Mouse (Mus musculus) liver, embryonic 15.5 days (tissue): ENCODE measurements around the gene Gm826. TPM values are rescaled to one million over a fixed set of nuclear protein-coding genes. Genes with fewer than 3 reads are reported as not detected.

Source experiments
- ATAC-seq: fragments of 200-750 bp; cut with Nextera tagmentation; 2 replicates; pipeline ENCODE4 v1.8.0; 2017; ENCODE audit warnings: moderate number of reproducible peaks, mild to moderate bottlenecking, moderate library complexity; ENCODE audit not compliant: insufficient read depth
- H3K27ac ChIP-seq: fragments of 300-500 bp; sonication (generic); replicated peaks from 2 replicates; pipeline ENCODE4 v1.5.1; 2015; ENCODE audit warnings: mild to moderate bottlenecking, inconsistent platforms
- H3K27me3 ChIP-seq: fragments of 300-500 bp; sonication (generic); 2 replicates; pipeline ENCODE4 v1.6.1; 2015; ENCODE audit warnings: mild to moderate bottlenecking, inconsistent platforms
- H3K36me3 ChIP-seq: fragments of 300-500 bp; sonication (generic); replicated peaks from 2 replicates; pipeline ENCODE4 v1.6.1; 2015; ENCODE audit warnings: moderate library complexity, mild to moderate bottlenecking, inconsistent platforms
- H3K4me1 ChIP-seq: fragments of 300-500 bp; sonication (generic); replicated peaks from 2 replicates; pipeline ENCODE4 v1.6.1; 2015; ENCODE audit warnings: inconsistent platforms
- H3K4me2 ChIP-seq: fragments of 300-500 bp; sonication (generic); 2 replicates; pipeline ENCODE4 v1.6.1; 2015; ENCODE audit warnings: moderate library complexity, mild to moderate bottlenecking, inconsistent platforms
- H3K4me3 ChIP-seq: fragments of 300-500 bp; sonication (generic); replicated peaks from 2 replicates; pipeline ENCODE4 v1.5.1; 2015; ENCODE audit warnings: mild to moderate bottlenecking, inconsistent platforms
- H3K9ac ChIP-seq: fragments of 300-500 bp; sonication (generic); 2 replicates; pipeline ENCODE4 v1.6.1; 2015; ENCODE audit warnings: moderate library complexity, mild to moderate bottlenecking, inconsistent platforms
- H3K9me3 ChIP-seq: fragments of 300-500 bp; sonication (generic); replicated peaks from 2 replicates; pipeline ENCODE4 v1.6.1; 2016; ENCODE audit warnings: inconsistent platforms
- WGBS: fragments of 180-500 bp; shearing (Covaris S2); methylation state at CpG from one replicate; pipeline ENCODE4 v1.1.7; 2015; ENCODE audit warnings: mixed read lengths; ENCODE audit not compliant: insufficient replicate concordance; 5-methylcytosine and 5-hydroxymethylcytosine counted together
- polyA plus RNA-seq: library from polyadenylated mRNA; unstranded; fragments of >200 nt; fragmentation: Nextera tagmentation; extraction: Ambion mirVana; gene quantifications from 2 replicates; pipeline ENCODE4 v1.2.1, GENCODE M21; 2015

Gm826 gene
- polyA plus RNA-seq, 1 experiment from 2014 or later: 5.4 TPM

DNA sequence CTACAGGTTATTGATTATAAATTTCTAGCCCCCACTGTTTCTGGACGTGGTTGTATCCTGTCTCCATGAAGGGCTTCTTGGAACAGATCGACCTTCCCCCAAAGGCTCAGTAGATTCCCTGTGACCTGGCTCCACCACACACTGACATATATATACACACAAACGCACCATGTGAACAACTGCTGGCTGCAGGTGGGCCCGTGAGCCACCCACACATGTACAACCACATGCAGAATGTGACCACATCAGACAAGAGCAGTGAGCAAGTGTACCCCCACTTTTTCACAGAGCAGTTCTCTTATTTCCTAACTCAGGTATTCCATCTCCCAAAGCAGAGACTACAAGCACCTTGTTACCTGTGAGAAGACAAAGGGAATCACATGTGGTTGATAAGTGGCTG, 6.2 kb downstream of the Gm826 start:
- no peaks in the 10 kb centered on the region for H3K36me3 ChIP-seq
- H3K27me3 ChIP-seq: no peaks in the 10 kb centered on the region
- 47% methylated on average over 4 of the region's 4 CpGs for WGBS
- no peak overlapping the region for H3K4me3 ChIP-seq
- no peak overlapping the region for H3K4me2 ChIP-seq
- H3K27ac ChIP-seq: no peak overlapping the region
- ATAC-seq: no peak
- no peaks in the 10 kb centered on the region for H3K9me3 ChIP-seq
- H3K4me1 ChIP-seq: peaks cover 15% of the 10 kb centered on the region
- H3K9ac ChIP-seq: no peak overlapping the region

DNA sequence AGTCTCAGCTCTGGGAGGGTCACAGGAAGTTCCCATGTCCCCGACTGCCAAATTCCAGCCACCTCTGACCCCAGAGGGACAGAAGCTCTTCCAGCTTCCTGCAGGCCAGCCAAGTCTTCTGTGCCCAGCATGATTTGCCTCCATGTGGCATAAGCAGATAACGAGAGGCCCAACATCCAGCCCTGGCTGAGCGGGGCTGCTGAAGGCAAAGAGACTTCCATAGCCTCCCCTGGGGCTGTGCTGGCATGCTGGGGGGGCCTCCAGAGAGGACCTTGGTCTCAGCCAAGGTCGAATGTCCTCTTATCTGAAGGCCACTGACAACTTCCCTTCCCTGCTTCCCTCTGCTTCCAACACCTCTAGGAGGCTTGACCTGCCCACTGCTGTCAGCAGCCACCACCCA, 6.8 kb downstream of the Gm826 start:
- H3K27me3 ChIP-seq: no peaks in the 10 kb centered on the region
- no peaks in the 10 kb centered on the region for H3K36me3 ChIP-seq
- no peak overlapping the region; the same call in 1 of the 2 replicates for H3K27ac ChIP-seq
- no peak overlapping the region for H3K9ac ChIP-seq
- peak overlapping the region; percentile 26 for H3K4me3 ChIP-seq
- 4% methylated on average over 4 of the region's 4 CpGs for WGBS
- H3K4me1 ChIP-seq: peaks cover 15% of the 10 kb centered on the region
- peak; percentile 57 for ATAC-seq
- peak overlapping the region; percentile 46 for H3K4me2 ChIP-seq
- H3K9me3 ChIP-seq: no peaks in the 10 kb centered on the region

DNA sequence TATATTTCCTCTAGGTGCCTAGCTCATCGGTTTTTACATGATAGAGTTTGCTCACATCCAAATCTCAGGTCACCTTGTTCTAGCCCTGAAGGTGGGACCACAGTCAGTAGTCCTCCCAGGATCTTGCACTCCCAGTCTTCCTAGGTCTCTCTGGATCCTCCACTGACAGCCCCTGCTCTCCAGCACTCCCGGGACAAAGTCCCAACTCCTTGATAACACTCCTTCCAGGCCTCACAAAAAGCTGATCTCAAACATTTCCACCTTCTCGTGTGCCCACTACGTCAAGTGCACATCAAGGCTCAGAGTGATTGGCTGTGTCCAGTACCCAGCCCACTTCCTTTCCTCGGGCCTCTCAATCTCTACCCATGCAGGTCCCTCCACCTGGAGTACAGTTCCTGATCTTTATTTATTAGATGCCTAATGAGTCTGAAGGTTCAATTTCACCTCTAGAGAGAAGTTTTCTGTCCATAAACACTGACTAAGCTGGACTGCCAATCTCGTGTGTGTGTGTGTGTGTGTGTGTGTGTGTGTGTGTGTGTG, 8.8 kb downstream of the Gm826 start:
- no peaks in the 10 kb centered on the region for H3K9me3 ChIP-seq
- no peak overlapping the region for H3K27ac ChIP-seq
- H3K4me2 ChIP-seq: no peak overlapping the region
- peaks cover 15% of the 10 kb centered on the region for H3K4me1 ChIP-seq
- ATAC-seq: no peak
- no peaks in the 10 kb centered on the region for H3K27me3 ChIP-seq
- no peak overlapping the region for H3K4me3 ChIP-seq
- no peak overlapping the region for H3K9ac ChIP-seq
- WGBS: 46% methylated on average over 6 of the region's 6 CpGs
- no peaks in the 10 kb centered on the region for H3K36me3 ChIP-seq

DNA sequence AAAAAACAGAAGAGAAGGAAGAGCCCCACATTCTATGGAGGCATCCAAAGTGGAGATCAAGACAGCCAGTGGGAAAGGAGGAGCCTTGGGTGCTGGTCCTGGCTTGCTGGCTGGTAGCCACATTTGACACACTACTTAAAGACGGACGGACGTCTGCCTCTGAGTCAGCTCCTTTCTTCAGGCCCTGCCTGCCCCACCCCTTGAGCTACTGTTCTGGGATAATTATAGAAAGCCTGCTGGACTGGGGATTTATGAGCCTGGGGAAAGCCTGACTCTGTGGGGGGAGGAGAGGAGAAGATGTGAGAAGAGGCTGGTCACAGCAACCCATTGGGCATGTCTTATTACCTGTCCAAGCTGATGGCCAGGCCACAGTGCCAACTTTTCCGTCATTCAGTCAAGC, 12.1 kb downstream of the Gm826 start:
- no peak overlapping the region for H3K9ac ChIP-seq
- no peaks in the 10 kb centered on the region for H3K36me3 ChIP-seq
- no peak overlapping the region for H3K27ac ChIP-seq
- no peaks in the 10 kb centered on the region for H3K9me3 ChIP-seq
- H3K4me2 ChIP-seq: no peak overlapping the region
- no peak overlapping the region for H3K4me3 ChIP-seq
- 52% methylated on average over 4 of the region's 4 CpGs for WGBS
- no peak for ATAC-seq
- H3K27me3 ChIP-seq: no peaks in the 10 kb centered on the region
- H3K4me1 ChIP-seq: no peaks in the 10 kb centered on the region

DNA sequence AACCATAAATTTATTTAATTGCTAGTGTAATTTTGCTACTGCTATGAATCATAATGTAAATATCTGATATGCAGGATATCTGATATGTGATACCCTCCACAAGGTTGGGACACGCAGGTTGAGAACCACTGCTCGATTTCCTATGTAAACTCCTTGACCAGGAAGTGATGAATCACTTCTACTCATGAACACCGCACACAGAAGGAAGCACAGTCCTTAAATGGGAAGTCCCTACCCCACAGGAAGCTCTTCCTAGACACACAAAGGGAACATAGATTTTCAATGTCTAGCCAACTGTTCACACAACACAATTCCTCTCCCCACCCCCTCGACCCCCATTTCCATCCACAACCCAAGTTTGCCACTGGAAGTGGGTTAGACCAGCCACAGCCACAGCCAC, 15.7 kb downstream of the Gm826 start:
- Histone ChIP-seq H3K4me3 (no peak overlapping the region), H3K9ac (no peak overlapping the region), H3K27ac (no peak overlapping the region), H3K9me3 (no peaks in the 10 kb centered on the region), H3K4me2 (no peak overlapping the region), H3K36me3 (no peaks in the 10 kb centered on the region), H3K27me3 (no peaks in the 10 kb centered on the region), H3K4me1 (no peaks in the 10 kb centered on the region)
- ATAC-seq: no peak
- 16% methylated on average over 4 of the region's 4 CpGs for WGBS

DNA sequence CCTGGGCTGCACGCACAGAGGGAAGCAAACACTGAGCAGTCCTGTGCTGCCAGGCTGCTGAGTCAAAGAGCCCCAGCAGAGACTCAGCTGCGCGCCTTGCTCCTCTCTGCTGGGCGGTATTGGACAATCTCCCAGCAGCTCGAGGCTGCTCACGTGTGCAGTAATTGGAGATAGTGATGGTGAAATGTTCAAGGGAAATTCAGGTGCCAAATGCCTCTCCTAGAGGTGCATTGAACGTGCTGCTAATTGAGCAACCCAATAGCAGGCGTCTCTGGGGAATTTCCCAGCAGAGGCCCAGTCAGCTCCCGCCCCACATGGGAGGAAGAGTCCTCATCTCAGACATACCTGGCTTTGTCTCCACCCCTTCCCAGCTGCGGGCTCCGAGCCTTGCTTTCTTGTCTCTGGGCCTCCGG, 20.4 kb downstream of the Gm826 start:
- no peak for ATAC-seq
- Histone ChIP-seq H3K9ac (no peak overlapping the region), H3K4me2 (no peak overlapping the region), H3K27me3 (no peaks in the 10 kb centered on the region), H3K4me3 (no peak overlapping the region), H3K36me3 (no peaks in the 10 kb centered on the region), H3K9me3 (no peaks in the 10 kb centered on the region), H3K4me1 (no peaks in the 10 kb centered on the region), H3K27ac (no peak overlapping the region)
- 42% methylated on average over 12 of the region's 12 CpGs for WGBS

DNA sequence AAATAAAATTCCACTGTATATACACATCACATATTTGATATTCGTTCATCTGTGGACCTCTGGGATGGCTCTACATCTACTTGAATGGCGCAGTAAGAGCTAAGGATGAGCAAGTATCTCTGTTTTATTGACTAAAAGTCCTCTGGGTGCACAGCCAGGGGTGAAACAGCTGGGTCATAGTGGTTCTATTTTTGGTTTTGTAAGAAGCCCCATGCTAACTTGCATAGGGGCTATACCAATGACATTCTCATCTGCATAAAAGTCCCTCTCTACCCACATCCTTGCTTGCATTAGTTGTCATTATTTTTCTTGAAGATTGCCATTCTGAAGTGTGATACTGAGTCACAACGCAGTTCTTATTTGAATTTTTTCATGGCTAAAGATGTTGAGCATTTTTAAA, 28.9 kb downstream of the Gm826 start:
- WGBS: 59% methylated on average over 3 of the region's 3 CpGs

DNA sequence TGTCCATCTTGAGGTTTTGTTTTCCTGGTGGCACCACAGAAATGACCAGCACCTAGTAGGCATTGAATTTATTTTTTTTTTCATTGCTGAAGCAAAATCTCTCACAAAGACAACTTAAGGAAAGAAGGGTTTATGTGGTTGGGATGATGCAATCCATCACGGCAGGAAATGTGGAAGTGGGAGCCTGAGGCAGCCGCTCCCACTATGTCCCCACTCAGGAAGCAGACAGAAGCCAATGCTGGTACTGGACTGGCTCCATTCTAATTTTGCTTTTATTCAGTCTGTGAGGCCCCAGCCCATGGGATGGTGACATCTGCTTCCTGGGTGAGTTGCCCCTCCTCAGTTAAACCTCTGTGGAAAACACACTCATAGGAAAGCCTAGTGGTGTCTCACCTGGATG, 30.0 kb downstream of the Gm826 start:
- H3K4me3 ChIP-seq: no peak overlapping the region
- no peaks in the 10 kb centered on the region for H3K36me3 ChIP-seq
- H3K9me3 ChIP-seq: no peaks in the 10 kb centered on the region
- no peak for ATAC-seq
- no peaks in the 10 kb centered on the region for H3K4me1 ChIP-seq
- H3K27ac ChIP-seq: no peak overlapping the region
- 20% methylated on average over 2 of the region's 2 CpGs for WGBS
- no peak overlapping the region for H3K9ac ChIP-seq
- no peaks in the 10 kb centered on the region for H3K27me3 ChIP-seq
- no peak overlapping the region for H3K4me2 ChIP-seq

More for the DNA sequence above, 28.9 kb downstream of the Gm826 start:
- Histone ChIP-seq H3K4me2 (no peak overlapping the region), H3K9me3 (no peaks in the 10 kb centered on the region), H3K4me1 (no peaks in the 10 kb centered on the region), H3K4me3 (no peak overlapping the region), H3K27me3 (no peaks in the 10 kb centered on the region), H3K36me3 (no peaks in the 10 kb centered on the region), H3K27ac (no peak overlapping the region), H3K9ac (no peak overlapping the region)
- no peak for ATAC-seq

DNA sequence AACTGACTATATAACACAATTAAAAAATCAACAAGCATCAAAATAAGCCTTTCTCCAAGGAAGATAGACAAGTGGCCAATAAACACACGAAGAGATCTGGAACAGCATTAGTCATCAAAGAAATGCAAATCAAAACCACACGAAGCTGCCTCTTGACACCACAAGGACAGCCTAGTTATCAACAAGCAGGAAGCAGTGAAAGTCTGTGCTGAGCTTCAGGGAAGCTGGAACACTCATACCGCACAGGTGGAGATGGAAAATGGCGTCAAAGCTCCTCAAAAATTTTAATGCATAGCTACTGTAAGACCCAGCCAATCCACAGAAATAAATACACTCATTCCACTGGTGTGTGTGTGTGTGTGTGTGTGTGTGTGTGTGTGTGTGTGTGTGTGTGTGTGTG, 31.9 kb downstream of the Gm826 start:
- WGBS: 38% methylated on average over 4 of the region's 4 CpGs
- H3K4me2 ChIP-seq: no peak overlapping the region
- no peaks in the 10 kb centered on the region for H3K9me3 ChIP-seq
- H3K4me3 ChIP-seq: no peak overlapping the region
- H3K4me1 ChIP-seq: no peaks in the 10 kb centered on the region
- H3K27me3 ChIP-seq: no peaks in the 10 kb centered on the region
- no peak overlapping the region for H3K27ac ChIP-seq
- H3K9ac ChIP-seq: no peak overlapping the region
- no peak for ATAC-seq
- H3K36me3 ChIP-seq: no peaks in the 10 kb centered on the region

DNA sequence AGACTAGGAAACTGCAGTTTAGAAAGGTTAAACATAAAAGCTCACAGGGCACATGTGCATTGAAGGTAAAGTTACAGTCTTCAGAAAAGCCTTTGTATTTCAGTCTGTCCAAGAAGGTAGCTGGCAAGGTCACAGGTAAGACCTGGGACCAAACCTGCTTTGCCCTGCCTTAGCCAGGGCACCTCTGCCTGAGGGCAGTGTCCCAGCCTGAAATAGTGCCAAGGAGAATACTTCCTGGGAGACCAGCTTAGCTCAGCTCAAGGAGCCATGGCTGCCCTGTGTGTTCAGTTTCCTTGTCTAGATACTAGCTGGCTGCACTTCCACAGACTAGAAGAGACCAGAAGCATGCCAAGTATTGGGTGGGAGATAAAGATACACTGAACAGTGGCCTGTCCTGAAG, 35.4 kb downstream of the Gm826 start:
- Histone ChIP-seq H3K4me2 (no peak overlapping the region), H3K27ac (no peak overlapping the region), H3K36me3 (no peaks in the 10 kb centered on the region), H3K27me3 (no peaks in the 10 kb centered on the region), H3K9ac (no peak overlapping the region), H3K4me1 (no peaks in the 10 kb centered on the region), H3K9me3 (no peaks in the 10 kb centered on the region), H3K4me3 (no peak overlapping the region)
- no peak for ATAC-seq

DNA sequence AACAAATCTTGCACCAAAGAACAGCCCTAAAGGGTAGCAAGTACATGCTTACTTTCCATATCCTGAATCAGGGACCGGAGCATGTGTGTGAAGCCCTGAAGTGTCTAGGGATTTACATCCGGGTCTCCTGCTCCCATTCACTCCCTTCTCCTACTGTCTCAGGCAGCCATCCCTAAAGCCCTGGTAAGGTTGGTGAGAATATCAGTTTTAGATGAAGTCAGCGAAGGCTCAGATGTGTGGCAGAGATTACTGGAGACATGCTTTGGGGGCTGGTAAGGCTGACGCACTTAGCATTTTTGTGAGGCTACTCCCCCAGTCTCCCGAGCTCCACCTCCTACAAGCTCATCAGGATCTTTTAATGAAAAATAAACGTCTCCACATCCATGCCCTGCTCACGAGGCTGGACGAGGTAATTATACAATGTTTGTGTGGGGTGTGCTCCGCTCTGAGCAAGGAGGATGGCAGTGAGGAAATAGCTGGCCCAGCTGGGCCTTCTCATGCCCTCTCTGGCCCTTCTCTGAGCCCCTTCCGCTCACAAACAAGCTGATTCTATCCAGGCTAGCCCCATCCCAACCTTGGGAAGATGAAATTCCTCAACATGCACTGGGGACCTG, 45.3 kb downstream of the Gm826 start:
- H3K4me1 ChIP-seq: no peaks in the 10 kb centered on the region
- H3K9me3 ChIP-seq: no peaks in the 10 kb centered on the region
- 53% methylated on average over 10 of the region's 10 CpGs for WGBS
- no peak for ATAC-seq
- no peak overlapping the region for H3K4me2 ChIP-seq
- H3K36me3 ChIP-seq: no peaks in the 10 kb centered on the region
- H3K4me3 ChIP-seq: no peak overlapping the region
- H3K27ac ChIP-seq: no peak overlapping the region
- H3K27me3 ChIP-seq: no peaks in the 10 kb centered on the region
- H3K9ac ChIP-seq: no peak overlapping the region

DNA sequence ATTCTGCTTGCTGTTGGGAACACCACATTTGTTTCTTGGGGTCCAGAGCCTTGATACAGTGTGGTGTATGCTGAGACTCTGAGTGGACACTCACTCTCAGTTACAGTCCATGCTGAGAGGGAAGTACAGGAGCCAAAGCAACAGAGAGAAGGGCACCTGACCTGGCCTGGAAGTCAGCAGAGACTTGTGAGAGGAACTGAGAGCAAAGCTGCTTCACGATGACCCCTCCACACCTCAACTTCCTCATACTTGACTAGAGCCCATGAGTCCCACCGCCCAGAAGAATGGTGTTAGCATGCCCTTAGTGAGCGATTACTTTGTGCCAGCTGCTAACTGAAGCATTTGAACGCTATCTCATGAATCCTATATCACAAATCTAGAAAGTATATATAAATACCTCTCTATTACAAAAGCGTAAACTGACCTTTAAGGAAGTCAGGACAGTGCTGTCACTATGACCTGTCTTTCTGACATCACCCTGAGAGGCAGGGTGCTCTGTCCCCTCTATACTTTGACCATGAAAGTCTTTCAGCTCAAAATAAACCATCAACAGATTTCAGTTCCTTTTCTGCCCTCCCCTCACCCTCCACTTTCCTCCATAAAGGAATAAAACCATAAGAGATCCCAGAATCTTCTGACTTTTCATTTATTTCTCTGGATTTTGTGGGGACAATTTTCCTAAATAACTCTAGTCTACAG, 57.9 kb downstream of the Gm826 start:
- no peaks in the 10 kb centered on the region for H3K4me1 ChIP-seq
- no peak overlapping the region for H3K4me2 ChIP-seq
- no peaks in the 10 kb centered on the region for H3K27me3 ChIP-seq
- 37% methylated on average over 5 of the region's 5 CpGs for WGBS
- no peak for ATAC-seq
- no peaks in the 10 kb centered on the region for H3K36me3 ChIP-seq
- no peak overlapping the region for H3K4me3 ChIP-seq
- H3K9me3 ChIP-seq: no peaks in the 10 kb centered on the region
- no peak overlapping the region for H3K27ac ChIP-seq
- H3K9ac ChIP-seq: no peak overlapping the region
